Mouse (Mus musculus): ENCODE measurements around the gene Cfap100.

The Cfap100 gene

GRCm38 (mm10) chr6:90453751-90454150 lies 25.2 kb upstream of the Cfap100 start:
- no peak for DNase-seq

GRCm38 (mm10) chr6:90452603-90453002 lies 24.0 kb upstream of the Cfap100 start:
- no peak for DNase-seq

GRCm38 (mm10) chr6:90451512-90451911 lies 22.9 kb upstream of the Cfap100 start:
- no peak for DNase-seq

- DNase-seq, result peak; percentile 45 to 62
These were observed 22.1 kb upstream of the Cfap100 start for GRCm38 (mm10) chr6:90450697-90451096.

GRCm38 (mm10) chr6:90450179-90450578 lies 21.6 kb upstream of the Cfap100 start:
- DNase-seq, result peak; percentile 94 to 95

GRCm38 (mm10) chr6:90446883-90447282 lies 18.3 kb upstream of the Cfap100 start:
- DNase-seq, result peak; percentile 35 to 58

GRCm38 (mm10) chr6:90437041-90437440 lies 8.4 kb upstream of the Cfap100 start:
- DNase-seq, result no peak

GRCm38 (mm10) chr6:90436192-90436907 lies 7.8 kb upstream of the Cfap100 start:
- no peak for DNase-seq

- peak; percentile 93 to 95 for DNase-seq
These were observed 6.6 kb upstream of the Cfap100 start for GRCm38 (mm10) chr6:90435195-90435618.

- no peak for DNase-seq
These were observed 6.1 kb upstream of the Cfap100 start for GRCm38 (mm10) chr6:90434687-90435086.

GRCm38 (mm10) chr6:90431487-90431886 lies 2.9 kb upstream of the Cfap100 start:
- DNase-seq, result peak; percentile 39 to 60

- no peak for DNase-seq
These were observed 1.3 kb upstream of the Cfap100 start for GRCm38 (mm10) chr6:90429911-90430310.

GRCm38 (mm10) chr6:90426003-90426402 lies 2.6 kb downstream of the Cfap100 start:
- DNase-seq, result no peak

GRCm38 (mm10) chr6:90425361-90425760 lies 3.2 kb downstream of the Cfap100 start:
- no peak for DNase-seq

GRCm38 (mm10) chr6:90422565-90422964 lies 6.0 kb downstream of the Cfap100 start:
- DNase-seq, result peak; percentile 90 to 92

- no peak for DNase-seq
These were observed 16.7 kb downstream of the Cfap100 start for GRCm38 (mm10) chr6:90411926-90412325.

- DNase-seq, result no peak
These were observed 17.6 kb downstream of the Cfap100 start for GRCm38 (mm10) chr6:90410972-90411371.

GRCm38 (mm10) chr6:90408632-90409031 lies 20.0 kb downstream of the Cfap100 start:
- DNase-seq, result no peak

- no peak for DNase-seq
These were observed 31.3 kb downstream of the Cfap100 start for GRCm38 (mm10) chr6:90397291-90397690.

GRCm38 (mm10) chr6:90395751-90396150 lies 32.8 kb downstream of the Cfap100 start:
- DNase-seq, result no peak

GRCm38 (mm10) chr6:90393948-90394347 lies 34.6 kb downstream of the Cfap100 start:
- DNase-seq, result no peak

- DNase-seq, result no peak
These were observed 38.0 kb downstream of the Cfap100 start for GRCm38 (mm10) chr6:90390629-90391028.

GRCm38 (mm10) chr6:90381465-90381864 lies 47.1 kb downstream of the Cfap100 start:
- DNase-seq, result no peak

GRCm38 (mm10) chr6:90377708-90378107 lies 50.9 kb downstream of the Cfap100 start:
- no peak for DNase-seq

GRCm38 (mm10) chr6:90374647-90375046 lies 54.0 kb downstream of the Cfap100 start:
- peak in 1 of 2 experiments; percentile 25 for DNase-seq

Measured in cerebellum, postnatal 10 days (tissue).